Mouse (Mus musculus) layer of hippocampus, adult 9-11 months (tissue): Measurements from ENCODE around the gene Ppp1r2.
"Not testable (repeated sequence)": the region's sequence is repeated elsewhere in the genome, so short reads cannot be mapped to it uniquely, and the experiment has no call there.

Experiments
- DNase-seq: peaks from one replicate; pipeline ENCODE4 v3.0.0; 2022

The Ppp1r2 gene

DNA sequence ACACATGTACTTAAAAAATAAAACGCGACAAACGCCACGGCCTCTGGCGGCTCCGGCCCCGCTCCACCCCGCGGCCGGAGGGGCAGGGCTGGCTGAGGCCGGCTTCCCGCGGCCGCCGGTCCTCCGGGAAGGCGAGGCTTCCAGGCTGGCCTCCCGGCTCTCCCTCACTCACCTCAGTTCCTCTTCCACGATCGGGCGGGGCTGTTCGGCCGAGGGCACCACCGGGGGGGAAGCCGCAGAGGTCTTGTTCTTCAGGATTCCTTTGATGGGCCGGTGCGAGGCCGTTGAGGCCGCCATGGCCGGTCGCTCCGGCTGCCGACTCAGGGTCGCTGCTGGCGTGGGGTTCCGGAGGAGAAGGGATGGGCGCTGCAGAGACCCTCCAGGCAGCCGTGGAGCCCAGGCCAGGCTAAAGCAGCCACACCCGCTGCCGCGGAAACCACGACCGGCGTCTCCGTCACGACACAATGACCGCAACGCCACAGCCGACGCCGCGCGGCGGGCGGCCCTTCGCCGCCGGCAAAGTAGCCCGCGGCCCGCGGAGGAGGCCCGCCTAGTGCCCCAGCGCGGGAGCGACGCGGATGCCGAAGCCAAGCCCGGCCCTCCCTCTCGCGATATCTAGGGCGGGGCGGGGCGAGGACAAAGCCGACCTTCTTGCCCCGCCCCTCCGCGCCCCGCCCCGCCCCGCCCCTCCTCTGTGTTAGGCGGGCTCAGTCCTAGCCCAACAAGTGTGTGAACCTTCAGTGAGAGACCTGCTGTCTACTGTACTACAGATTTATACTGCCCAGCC, at the start of gene Ppp1r2:
Gene Ppp1r2 (minus strand): TSS at position 604 of the 787 bp plus-strand sequence.
- DNase-seq, result peak; percentile 84

DNA sequence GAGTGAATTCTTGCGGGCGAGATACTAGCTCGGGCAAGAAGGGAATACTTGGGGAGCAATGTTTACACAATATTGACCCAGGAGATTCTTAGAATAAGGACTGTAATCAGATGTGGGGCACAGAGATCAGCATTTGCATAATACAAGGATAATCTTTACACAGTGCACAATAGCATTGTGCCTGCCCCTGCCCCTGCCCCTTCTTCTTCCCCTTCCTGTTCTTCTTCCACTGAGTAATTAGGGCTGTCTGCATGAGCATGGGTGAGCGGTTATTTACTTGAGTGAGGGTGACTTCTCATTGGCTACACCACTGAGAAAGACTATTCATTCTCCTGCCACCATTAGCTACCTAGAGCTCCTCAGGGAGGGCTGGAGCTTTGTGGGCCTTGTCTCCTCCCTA, 46.4 kb upstream of the Ppp1r2 start:
- DNase-seq, result no peak

DNA sequence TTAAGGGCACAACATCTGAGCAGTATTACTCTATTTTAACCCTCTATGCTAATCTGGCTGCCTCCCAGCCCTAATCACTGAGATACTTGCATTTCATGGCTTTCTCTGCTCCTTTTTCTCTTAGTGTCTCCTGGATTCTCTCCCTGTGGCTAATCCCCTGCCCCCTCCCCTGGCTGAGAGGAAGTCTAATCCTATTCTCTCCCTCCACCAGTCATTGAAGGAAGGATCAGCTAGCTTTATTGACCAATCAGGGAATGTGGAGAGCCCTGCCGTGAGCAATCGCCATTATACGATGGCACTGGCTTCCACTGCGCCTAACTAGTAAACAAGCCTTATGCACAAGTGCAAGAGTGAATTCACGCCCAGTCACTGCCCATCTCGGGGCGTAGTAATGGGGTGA, 45.9 kb upstream of the Ppp1r2 start:
- DNase-seq, result no peak

DNA sequence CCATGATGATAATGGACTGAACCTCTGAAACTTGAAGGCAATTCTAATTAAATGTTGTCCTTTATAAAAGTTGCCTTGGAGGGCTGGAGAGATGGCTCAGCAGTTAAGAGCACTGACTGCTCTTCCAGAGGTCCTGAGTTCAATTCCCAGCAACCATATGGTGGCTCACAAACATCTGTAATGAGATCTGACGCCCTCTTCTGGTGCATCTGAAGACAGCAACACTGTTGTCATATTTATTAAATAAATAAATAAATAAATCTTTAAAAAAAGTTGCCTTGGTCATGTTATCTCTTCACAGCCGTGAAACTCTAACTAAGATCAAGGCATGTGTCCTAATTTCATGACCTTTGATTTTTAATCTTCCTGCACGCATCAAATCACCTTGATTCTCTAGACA, 44.6 kb upstream of the Ppp1r2 start:
- DNase-seq, result not testable (repeated sequence)

DNA sequence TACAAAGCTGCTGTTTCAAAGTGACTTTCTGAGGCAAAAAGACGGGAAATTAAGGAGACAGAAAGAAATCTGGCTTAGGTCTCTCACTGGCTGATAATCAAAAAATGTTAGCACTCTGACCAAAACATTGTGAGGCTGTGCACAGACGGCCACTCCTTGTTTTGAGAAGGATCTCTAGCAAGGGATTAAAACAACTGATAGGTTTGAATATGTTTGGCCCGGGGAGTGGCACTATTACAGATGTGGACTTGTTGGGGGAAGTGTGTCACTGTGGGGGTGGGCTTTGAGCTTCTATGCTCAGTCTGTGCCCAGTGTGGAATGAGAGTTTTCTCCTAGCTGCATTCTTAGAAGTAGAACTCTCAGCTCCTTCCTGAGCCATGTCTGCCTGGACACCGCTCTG, 44.2 kb upstream of the Ppp1r2 start:
- no peak for DNase-seq

DNA sequence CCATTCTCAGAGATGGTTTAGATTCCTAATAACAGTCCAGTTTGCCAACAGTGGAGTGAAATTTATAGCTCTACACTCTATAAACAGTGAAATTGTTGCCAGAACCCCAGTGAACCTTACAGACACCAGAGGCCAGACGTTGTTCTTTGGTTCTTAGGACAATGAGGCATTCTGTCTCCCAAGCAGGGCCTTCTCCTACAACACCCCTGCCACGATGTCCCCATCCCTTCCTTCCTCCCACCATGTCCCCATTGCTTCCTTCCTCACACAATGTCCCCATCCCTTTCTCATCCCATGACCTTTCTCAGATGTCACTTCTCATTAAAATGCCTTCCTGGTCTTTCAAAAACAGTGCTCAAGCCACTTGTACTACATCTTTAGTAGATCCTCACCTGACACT, 43.3 kb upstream of the Ppp1r2 start:
- no peak for DNase-seq

DNA sequence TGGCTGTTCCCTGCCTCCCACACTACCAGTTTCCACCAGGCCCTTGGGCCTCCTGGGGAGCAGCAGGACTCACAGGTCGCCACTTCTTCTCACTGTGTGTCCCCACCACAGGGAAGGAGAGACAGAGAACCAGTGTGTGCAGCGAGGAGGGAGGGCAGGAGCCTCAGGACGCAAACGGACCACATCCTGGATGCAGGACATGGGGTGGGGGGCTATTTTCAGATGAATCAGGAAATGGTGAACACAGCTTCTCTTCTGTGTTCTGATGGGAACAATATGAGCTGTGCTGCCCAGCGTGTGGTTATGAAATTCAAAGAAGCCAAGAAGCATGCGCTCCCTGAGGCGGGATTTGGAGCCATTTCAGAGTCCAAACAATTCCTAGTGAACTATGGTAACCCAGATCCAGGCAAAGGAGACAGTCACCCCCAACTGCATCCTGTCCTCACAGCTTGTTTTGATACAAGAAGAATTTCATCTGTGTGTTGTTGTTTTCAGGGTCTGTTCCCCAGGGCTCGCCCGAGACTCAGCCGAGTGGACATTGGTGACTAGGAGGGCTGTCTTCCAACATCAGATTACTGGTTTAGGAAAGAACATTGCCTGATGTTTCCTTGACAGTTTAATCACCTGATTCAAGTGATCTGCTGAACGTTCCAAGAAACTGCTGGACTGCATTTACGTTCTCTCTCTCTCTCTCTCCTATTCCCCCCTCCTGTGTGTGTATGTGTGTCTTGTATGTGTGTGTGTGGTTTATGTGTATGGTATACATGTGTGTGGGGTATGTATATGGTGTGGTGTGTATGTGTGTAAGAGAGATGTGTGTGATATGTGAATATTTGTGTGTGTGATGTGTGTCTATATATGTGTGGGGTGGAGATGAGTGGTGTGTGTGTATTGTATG, 41.4 kb upstream of the Ppp1r2 start:
- peak; percentile 55 for DNase-seq

DNA sequence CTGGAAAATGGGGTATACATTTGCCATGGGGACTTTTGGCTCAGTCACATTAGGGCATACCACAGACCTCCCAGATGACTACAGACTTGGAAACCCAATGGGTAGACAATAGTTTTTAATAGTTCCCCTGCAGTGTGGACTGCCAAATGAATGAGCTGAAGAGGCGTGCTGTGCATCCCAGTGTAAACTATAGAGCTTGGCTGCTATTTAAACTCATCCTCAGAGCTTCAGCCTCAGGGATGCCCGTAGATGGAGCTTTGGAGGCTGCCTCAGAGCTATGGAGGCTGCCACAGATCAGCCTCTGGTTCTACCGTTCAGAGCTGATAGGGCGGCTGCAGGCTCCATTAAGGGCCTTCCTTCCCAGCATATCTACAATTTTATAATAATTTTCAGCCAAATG, 40.2 kb upstream of the Ppp1r2 start:
- DNase-seq, result no peak

DNA sequence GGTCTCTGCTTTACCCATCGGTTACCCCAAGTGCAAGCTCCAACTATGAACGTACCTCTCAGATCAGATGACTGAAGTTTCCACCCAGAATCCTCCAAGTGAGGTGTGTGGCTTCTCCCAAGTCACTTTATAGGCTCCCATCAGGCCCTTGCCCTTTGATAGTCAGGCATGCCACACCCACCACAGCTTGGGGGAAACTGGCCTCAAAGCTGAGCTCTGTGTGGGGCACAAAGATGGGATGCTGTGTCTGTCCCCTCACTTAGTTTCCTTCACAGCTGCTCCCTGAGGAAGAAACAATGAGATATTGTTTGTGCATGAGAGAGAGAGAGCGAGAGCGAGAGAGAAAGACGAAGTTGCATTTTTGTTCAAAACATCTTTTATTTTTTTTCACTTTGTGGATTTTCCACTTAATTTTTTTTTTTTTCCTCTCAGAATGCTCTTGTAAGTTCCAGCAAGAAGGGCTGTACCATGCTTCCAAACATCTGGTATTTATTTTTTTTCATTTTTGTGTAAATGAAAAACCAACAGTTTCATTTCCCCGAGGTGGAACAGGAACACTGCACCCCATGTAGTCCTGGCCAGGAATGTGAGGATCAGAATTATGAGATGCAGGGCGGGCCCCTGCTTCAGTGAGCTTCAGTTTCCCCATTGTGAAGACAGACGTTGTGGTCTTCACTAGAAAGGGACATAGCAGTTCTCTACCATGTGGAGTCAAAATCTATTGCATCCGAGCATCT, 39.6 kb upstream of the Ppp1r2 start, which contains the start of gene Apod:
Gene Apod (minus strand): TSS at position 312 of the 737 bp plus-strand sequence.
- peak; percentile 72 for DNase-seq

DNA sequence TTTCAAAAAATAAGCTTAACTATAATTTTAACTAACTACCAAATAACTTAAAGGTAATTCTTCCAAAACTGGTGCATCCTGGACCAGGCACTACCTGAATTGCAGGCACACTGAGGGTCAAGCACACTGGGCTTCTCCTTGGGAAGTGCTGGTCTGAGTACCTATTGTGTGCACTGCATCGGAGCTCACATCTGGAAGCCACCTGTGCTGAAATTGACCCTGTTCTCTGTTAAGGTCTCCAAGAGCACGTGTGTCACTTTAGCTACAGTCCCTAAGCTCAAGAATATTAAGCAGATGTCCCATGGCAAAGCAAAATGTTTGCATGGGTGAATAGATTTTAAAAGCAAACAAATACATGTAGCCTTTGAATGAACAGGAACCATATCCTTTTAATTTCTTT, 38.5 kb upstream of the Ppp1r2 start:
- DNase-seq, result no peak

DNA sequence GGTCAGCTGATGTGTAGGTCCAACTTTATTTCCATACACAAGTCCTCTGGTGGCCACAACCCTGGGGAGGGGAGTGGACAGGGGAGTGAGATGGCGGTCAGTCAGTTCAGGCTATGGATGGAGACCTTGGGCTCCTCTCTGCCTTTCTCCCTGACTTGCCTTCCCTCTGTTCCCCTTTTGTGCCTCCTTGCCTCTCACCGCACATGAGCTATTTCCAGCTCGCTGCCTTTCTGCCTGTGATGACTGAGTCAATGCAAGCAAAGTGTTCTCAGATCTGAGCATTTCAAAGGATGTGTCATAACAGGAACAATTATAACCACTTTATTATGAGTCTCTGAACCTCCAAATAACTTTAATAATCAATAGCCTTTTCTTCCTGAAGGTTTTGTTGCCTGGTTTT, 37.2 kb upstream of the Ppp1r2 start:
- no peak for DNase-seq

DNA sequence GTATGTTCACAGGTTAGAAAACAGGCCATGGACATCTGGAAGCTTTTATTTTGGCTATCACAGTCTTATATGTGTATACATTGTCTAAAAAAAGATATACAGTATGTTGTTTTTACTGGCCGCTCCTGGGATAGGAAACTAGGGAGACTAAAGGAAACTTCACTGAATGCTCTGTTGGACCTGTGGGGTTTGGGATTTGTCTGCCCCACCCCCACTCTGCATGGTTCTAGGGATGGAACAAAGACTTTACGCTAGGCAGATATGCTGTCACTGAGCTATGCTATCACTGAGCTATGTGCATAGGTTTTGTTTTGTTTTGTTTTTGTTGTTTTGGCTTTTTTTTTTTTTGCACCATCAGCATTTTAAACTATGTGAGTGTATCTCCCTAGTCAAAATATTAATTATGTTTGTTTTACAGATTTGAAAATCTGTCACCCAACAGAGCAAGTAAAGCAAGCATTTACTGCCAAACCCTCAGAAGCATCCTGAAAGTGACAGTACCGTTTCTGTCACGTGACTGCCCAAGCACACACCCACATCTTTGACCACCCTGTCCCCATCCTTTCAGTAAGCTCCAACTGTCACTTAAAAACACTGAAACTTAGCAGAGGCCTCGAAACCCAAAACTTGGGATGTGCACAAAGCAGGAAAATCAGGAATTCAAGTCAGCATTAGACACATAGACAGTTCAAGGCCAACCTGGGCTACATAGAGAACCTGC, 30.3 kb upstream of the Ppp1r2 start:
- no peak for DNase-seq

DNA sequence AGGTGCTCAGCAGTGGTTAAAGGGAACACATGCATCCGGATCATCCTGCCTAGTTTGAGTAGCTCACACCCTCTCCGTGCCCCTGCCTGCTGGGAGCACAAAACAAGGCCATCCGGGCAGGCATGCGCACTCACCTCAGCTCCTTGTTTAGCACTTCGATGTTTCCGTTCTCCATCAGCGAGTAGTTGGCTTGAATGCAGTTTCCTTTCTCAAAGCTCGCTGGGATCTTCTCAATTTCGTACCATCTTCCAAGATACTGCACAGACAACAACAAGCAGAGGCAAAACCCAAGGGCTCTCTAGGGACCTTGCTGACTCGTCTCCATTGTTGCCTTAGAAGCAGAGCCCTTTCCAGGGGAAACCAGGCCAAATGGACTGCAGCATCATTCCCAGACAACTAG, 28.2 kb upstream of the Ppp1r2 start:
- no peak for DNase-seq

DNA sequence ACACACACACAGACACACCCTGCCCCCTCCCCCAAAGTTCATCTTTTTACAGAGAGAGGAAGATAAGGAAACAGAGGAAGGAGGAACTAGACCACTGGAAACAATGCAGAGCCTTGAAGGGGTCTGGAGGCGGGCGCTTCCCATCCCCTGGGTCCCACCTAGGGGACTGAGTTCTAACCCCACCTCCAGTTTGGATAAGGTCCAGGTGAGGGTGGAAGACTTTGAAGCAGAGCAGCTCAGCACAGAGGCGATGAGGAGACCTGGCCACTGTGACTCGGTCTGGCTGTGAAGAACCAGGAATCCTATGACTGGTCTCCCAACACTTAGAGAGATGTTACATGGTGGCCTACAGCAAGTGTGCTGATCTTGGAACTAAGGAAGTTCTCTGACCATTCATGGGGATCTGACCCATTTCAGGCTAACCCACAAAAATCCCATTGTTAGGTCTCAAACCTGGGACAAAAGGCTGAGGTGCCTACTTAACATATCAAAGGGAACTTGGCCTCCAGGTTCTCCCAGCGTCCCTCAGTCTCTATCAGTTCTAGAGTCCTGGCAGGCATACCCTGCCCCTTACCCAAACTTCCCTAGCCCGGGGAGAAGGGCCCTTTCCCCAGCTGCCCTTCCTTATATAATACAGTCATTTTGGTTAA, 25.9 kb upstream of the Ppp1r2 start:
- DNase-seq, result no peak

DNA sequence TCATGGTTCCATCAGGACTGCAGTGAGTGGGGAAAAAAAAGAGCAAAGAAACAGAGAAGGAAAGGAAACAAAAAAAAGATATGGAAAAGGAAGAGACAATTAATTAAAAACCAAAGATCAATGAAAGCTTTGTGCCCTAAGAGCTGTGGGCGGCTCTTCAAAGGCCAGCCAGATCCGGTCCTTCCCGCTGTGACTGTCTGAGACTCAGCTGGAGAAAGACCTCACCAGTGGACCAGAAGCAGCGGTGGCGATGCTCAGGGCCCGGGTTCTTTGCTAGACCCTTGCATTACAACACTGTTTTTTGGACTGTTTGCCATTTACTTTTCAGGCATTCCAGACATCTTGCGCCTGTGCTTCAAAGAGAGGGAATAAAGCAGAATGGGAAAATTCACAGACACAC, 25.4 kb upstream of the Ppp1r2 start:
- DNase-seq, result no peak

DNA sequence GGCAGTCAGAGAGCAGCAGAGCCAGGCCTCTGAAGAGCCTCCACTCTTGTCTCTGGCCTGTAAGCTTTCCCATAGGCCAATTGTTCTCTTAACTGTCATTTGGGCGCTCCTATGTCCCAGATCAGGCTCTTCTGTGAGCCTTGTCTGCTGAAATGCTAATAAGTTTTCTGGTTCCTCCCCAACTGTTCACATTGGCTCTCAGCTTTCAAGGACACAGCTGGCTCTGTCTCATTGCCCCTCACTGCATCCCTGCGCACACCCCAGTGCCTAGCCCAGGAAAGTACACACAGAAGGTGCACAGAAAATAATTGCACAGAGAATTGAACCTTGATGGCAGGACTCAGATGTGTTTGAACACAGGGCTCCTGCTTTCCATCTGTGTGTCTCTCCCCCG, 24.9 kb upstream of the Ppp1r2 start:
- no peak for DNase-seq

DNA sequence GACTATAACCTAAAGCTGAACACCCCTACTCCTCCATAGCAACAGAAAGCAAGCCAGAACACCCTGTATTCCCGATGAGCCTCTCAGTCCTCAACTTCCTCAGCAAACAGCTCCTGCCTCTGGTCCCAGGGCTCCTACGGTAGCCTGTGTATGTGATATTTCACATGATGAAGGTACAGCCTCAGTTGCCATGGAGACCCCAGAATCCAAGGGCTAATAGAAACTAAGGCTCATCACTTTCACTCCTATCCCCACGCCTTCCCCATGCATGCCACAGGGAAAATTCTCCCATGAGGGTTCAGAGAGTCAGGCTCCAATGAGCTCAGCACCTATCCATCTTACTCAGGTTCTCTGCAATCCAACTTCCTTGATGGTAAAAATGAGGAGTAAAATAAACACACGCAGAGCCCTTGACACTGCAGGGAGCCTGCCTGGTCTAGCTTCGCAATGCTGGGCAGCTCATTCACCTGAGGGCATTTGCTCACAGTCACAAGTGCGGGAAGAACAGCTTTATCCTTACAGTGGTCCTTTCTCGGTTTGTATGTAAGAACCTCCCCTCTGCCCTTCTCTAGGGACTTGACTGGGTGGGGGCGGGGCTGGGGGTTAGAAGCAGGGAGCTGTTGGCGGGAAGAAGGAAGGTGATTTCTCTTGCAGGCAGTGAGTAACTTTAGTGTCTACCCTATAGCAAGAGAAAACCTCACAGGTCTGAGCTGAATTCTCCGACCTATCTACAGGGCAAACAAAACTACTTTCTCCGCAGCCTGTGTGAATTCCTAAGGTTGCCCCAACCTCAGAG, 24.3 kb upstream of the Ppp1r2 start:
- DNase-seq, result no peak

DNA sequence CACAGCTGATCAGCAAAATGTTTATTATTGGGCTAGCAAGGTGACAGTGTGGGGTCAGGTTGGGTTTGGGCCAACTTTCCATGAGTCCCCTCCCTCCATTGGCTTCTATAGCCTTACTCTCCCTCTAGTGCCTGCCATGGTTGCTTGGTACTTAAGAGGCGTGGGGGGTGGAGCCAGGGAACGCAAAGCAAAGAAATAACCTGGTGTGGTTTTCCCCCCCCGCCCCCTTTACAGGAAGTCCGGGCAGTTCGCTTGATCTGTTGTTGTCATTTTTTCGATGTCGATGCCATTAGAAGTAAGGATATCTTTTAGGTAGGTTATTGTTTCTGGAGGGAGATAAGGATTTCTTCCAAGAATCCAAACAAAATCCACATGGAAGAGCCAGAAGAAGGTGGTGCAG, 22.0 kb upstream of the Ppp1r2 start:
- no peak for DNase-seq

DNA sequence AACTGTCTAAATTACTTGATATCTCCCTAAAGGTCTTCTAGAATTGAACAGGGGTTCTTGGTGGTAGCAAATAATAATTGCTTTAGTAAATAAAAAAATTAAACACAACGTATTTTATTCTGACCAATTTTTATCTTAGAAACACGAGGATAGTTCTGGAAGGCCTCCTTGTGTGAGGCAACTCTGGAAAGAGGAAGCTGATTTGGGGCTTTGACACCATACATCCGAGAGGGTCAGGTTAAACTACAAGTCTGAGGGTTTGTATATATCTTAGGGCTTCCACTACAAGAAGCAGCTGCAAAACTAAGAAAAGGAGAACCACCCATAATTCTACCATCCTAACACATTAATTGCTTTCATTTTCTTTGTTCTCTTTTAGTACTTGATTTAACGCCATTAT, 18.7 kb upstream of the Ppp1r2 start:
- DNase-seq, result no peak

DNA sequence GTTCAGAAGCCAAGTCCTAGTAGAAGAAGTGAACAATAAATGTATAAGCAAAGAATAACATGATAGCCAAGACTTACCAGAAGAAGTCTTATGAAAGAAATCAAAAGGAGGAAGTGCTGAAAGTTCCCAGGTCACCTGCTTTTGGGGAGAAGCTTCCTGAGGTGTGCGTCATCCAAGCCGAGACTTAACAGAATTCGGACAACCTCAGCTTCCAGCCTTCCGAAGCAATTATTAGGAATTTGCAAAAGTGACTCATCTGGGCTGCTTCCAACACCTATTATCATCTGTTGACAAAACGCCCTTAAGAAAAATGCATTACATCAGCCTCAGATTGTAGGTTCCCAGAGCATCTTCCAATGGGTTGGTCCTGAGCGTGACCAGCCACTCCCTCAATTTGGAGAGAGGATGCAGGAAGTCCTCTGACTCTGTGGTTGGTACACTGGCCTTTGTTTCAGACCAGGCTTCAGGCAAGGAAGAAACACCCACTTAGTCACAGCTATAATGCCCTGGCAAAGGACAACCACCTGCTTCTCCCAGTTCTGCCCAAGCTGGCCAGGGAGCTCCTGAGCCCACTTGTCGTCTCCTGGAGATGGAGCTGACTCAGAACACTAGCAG, 15.8 kb upstream of the Ppp1r2 start:
- DNase-seq, result no peak

DNA sequence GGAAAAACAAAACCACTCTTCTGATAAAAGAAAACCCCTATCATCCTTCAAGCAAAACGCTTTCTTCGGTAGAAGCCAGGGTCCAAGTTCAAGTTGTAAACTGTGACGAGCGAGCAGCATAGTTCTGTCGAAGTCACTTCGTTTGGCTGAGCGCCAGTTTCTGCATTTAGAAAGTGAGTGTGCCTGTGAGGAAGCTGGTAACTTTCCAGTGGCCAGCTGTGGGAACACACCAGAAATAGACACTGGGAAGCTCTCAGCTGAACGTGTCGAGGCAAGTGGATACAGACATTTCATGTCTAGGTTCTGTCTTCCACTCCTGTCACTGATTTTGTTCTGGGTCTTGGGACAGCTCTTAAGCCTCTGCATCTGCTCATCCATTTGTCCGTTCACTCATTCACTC, 15.2 kb upstream of the Ppp1r2 start:
- DNase-seq, result peak; percentile 88
